Mouse (Mus musculus) lung, embryonic 14.5 days (tissue): ENCODE results near the gene Cenpm. TPM values are rescaled to one million over a fixed set of nuclear protein-coding genes. Genes with fewer than 3 reads are reported as not detected.

Source experiments
- ATAC-seq: fragments of 200-750 bp; cut with Nextera tagmentation; 2 replicates; pipeline ENCODE4 v1.8.0; 2017; ENCODE audit warnings: mild to moderate bottlenecking, moderate TSS enrichment, moderate library complexity; ENCODE audit not compliant: insufficient read depth
- DNase-seq: peaks from one replicate; pipeline ENCODE4 v3.0.0-alpha.2; 2015
- H3K27ac ChIP-seq: fragments of 300-500 bp; sonication (generic); 2 replicates; pipeline ENCODE4 v1.5.1; 2014; ENCODE audit warnings: low read depth, mild to moderate bottlenecking, moderate library complexity
- H3K27me3 ChIP-seq: fragments of 300-500 bp; sonication (generic); 2 replicates; pipeline ENCODE4 v1.6.1; 2014; ENCODE audit warnings: low read length, control low read depth; ENCODE audit not compliant: insufficient read depth
- H3K36me3 ChIP-seq: fragments of 300-500 bp; sonication (generic); 2 replicates; pipeline ENCODE4 v1.6.1; 2014; ENCODE audit warnings: control low read depth; ENCODE audit not compliant: insufficient read depth
- H3K4me1 ChIP-seq: fragments of 300-500 bp; sonication (generic); 2 replicates; pipeline ENCODE4 v1.6.1; 2014; ENCODE audit warnings: antibody characterized with exemption, control low read depth; ENCODE audit not compliant: insufficient read depth
- H3K4me2 ChIP-seq: fragments of 300-500 bp; sonication (generic); 2 replicates; pipeline ENCODE4 v1.6.1; 2014; ENCODE audit warnings: mild to moderate bottlenecking
- H3K4me3 ChIP-seq: fragments of 300-500 bp; sonication (generic); 2 replicates; pipeline ENCODE4 v1.5.1; 2014; ENCODE audit warnings: low read depth, low read length
- H3K9ac ChIP-seq: fragments of 300-500 bp; sonication (generic); 2 replicates; pipeline ENCODE4 v1.6.1; 2014
- H3K9me3 ChIP-seq: fragments of 300-500 bp; sonication (generic); 2 replicates; pipeline ENCODE4 v1.6.1; 2016; ENCODE audit warnings: low read depth, low read length, control low read depth
- CTCF ChIP-seq: IDR thresholded peaks from 2 replicates; pipeline ENCODE4 v1.5.1; 2016; ENCODE audit warnings: antibody characterized with exemption, low read depth
- WGBS: fragments of 180-500 bp; shearing (Covaris S2); extraction: QIAGEN DNeasy Blood & Tissue Kit; methylation state at CpG from one replicate; pipeline ENCODE4 v1.1.7; 2014; 5-methylcytosine and 5-hydroxymethylcytosine counted together
- polyA plus RNA-seq: library from polyadenylated mRNA; unstranded; fragments of >200 nt; fragmentation: Nextera tagmentation; extraction: Ambion mirVana; gene quantifications from 2 replicates; pipeline ENCODE4 v1.2.1, GENCODE M21; 2014

Cenpm gene
- polyA plus RNA-seq, 1 experiment from 2014 or later: 86.9 TPM

- no peak overlapping the region for H3K27ac ChIP-seq
- TF ChIP-seq CTCF: no peak
- no peaks in the 10 kb centered on the region for H3K4me1 ChIP-seq
- H3K4me2 ChIP-seq: no peak overlapping the region
- DNase-seq (no peak), ATAC-seq (no peak)
- H3K36me3 ChIP-seq: no peaks in the 10 kb centered on the region
- H3K9ac ChIP-seq: no peak overlapping the region
- WGBS: 27% methylated on average over 11 of the region's 11 CpGs
- no peaks in the 10 kb centered on the region for H3K9me3 ChIP-seq
- no peak overlapping the region for H3K4me3 ChIP-seq
- peaks cover 68% of the 10 kb centered on the region for H3K27me3 ChIP-seq
Observed at GRCm38 (mm10) chr15:82215332-82216046, 29.1 kb downstream of the Cenpm start.

GRCm38 (mm10) chr15:82213222-82213621 lies 31.3 kb downstream of the Cenpm start:
- Histone ChIP-seq H3K27me3 (peaks cover 91% of the 10 kb centered on the region), H3K4me1 (no peaks in the 10 kb centered on the region), H3K36me3 (no peaks in the 10 kb centered on the region), H3K9me3 (no peaks in the 10 kb centered on the region), H3K27ac (no peak overlapping the region), H3K4me2 (no peak overlapping the region), H3K4me3 (no peak overlapping the region; the same call in 1 of the 2 replicates), H3K9ac (no peak overlapping the region)
- DNase-seq (no peak), ATAC-seq (no peak)
- no peak for TF ChIP-seq CTCF
- 22% methylated on average over 4 of the region's 4 CpGs for WGBS

GRCm38 (mm10) chr15:82212752-82213063 lies 31.8 kb downstream of the Cenpm start, which contains the start of gene Shisa8:
TSS of gene Shisa8 (minus strand) at chr15:82212815.
- under 1% methylated on average over 26 of the region's 34 CpGs for WGBS
- H3K27me3 ChIP-seq: peaks cover 96% of the 10 kb centered on the region
- H3K9ac ChIP-seq: peak within 1 kb of the TSS; percentile 13
- TF ChIP-seq CTCF: no peak
- H3K4me3 ChIP-seq: peak within 1 kb of the TSS; percentile 44
- ATAC-seq (peak; percentile 13; the same call in 1 of the 2 replicates), DNase-seq (peak; percentile 33)
- H3K27ac ChIP-seq: no peak within 1 kb of the TSS
- peak within 1 kb of the TSS; percentile 76 for H3K4me2 ChIP-seq
- H3K4me1 ChIP-seq: no peaks in the 10 kb centered on the region
- H3K36me3 ChIP-seq: no peaks in the 10 kb centered on the region
- H3K9me3 ChIP-seq: no peaks in the 10 kb centered on the region

- Histone ChIP-seq H3K9ac (peak overlapping the region; percentile 13), H3K4me2 (peak overlapping the region; percentile 76), H3K27ac (no peak overlapping the region), H3K4me3 (peak overlapping the region; percentile 44), H3K4me1 (no peaks in the 10 kb centered on the region), H3K27me3 (peaks cover 99% of the 10 kb centered on the region), H3K9me3 (no peaks in the 10 kb centered on the region), H3K36me3 (no peaks in the 10 kb centered on the region)
- peak; percentile 53; the same call in 1 of the 2 replicates for ATAC-seq
- no peak for TF ChIP-seq CTCF
- DNase-seq: peak; percentile 56
- under 1% methylated on average over 108 of the region's 112 CpGs for WGBS
Observed at GRCm38 (mm10) chr15:82211911-82212751, 32.4 kb downstream of the Cenpm start.

GRCm38 (mm10) chr15:82211281-82211680 lies 33.3 kb downstream of the Cenpm start:
- Histone ChIP-seq H3K4me1 (no peaks in the 10 kb centered on the region), H3K27me3 (peaks cover 99% of the 10 kb centered on the region), H3K4me2 (peak overlapping the region; percentile 76), H3K27ac (no peak overlapping the region), H3K9ac (no peak overlapping the region), H3K36me3 (no peaks in the 10 kb centered on the region), H3K9me3 (no peaks in the 10 kb centered on the region), H3K4me3 (peak overlapping the region; percentile 44)
- TF ChIP-seq CTCF: no peak
- no peak for ATAC-seq
- WGBS: 2% methylated on average over 11 of the region's 11 CpGs
- no peak for DNase-seq

GRCm38 (mm10) chr15:82210801-82211200 lies 33.7 kb downstream of the Cenpm start:
- ATAC-seq: no peak
- Histone ChIP-seq H3K27ac (no peak overlapping the region), H3K4me2 (no peak overlapping the region), H3K9me3 (no peaks in the 10 kb centered on the region), H3K27me3 (peaks cover 99% of the 10 kb centered on the region), H3K36me3 (peaks cover 4% of the 10 kb centered on the region; the same call in 1 of the 2 replicates), H3K9ac (no peak overlapping the region), H3K4me1 (no peaks in the 10 kb centered on the region), H3K4me3 (no peak overlapping the region)
- no peak for DNase-seq
- 21% methylated on average over 1 of the region's 1 CpGs for WGBS
- TF ChIP-seq CTCF: no peak

- Histone ChIP-seq H3K27me3 (peaks cover 90% of the 10 kb centered on the region), H3K4me1 (no peaks in the 10 kb centered on the region), H3K4me3 (no peak overlapping the region), H3K27ac (no peak overlapping the region), H3K36me3 (peaks cover 18% of the 10 kb centered on the region), H3K4me2 (no peak overlapping the region), H3K9ac (no peak overlapping the region), H3K9me3 (no peaks in the 10 kb centered on the region)
- no peak for TF ChIP-seq CTCF
- ATAC-seq: no peak
- 74% methylated on average over 13 of the region's 13 CpGs for WGBS
- DNase-seq: no peak
Observed at GRCm38 (mm10) chr15:82209295-82210050, 35.1 kb downstream of the Cenpm start.
